Mouse (Mus musculus) hindbrain, embryonic 15.5 days (tissue): ENCODE measurements around the gene Olfr800. TPM values are rescaled to one million over a fixed set of nuclear protein-coding genes. Genes with fewer than 3 reads are reported as not detected.

Source experiments
- polyA plus RNA-seq: library from polyadenylated mRNA; unstranded; fragments of >200 nt; fragmentation: Nextera tagmentation; extraction: Ambion mirVana; gene quantifications from 2 replicates; pipeline ENCODE4 v1.2.1, GENCODE M21; 2015

Gene Olfr800
- polyA plus RNA-seq, 1 experiment from 2014 or later: not detected

Other genes with a start within 250 kb of the Olfr800 start
- not detected in 2 replicates for gene Olfr786, start 230.4 kb upstream of the Olfr800 start, polyA plus RNA-seq
- not detected in 2 replicates for gene Olfr787, start 195.8 kb upstream of the Olfr800 start, polyA plus RNA-seq
- not detected in 2 replicates for gene Olfr788, start 186.7 kb upstream of the Olfr800 start, polyA plus RNA-seq
- not detected in 2 replicates for gene Olfr789, start 172.9 kb upstream of the Olfr800 start, polyA plus RNA-seq
- not detected in 2 replicates for gene Olfr790, start 159.2 kb upstream of the Olfr800 start, polyA plus RNA-seq
- not detected in 2 replicates for gene Olfr791, start 135.9 kb upstream of the Olfr800 start, polyA plus RNA-seq
- gene Olfr792, start 118.5 kb upstream of the Olfr800 start, polyA plus RNA-seq: not detected in 2 replicates
- not detected in 2 replicates for gene Olfr794, start 90.0 kb upstream of the Olfr800 start, polyA plus RNA-seq
- gene Olfr796, start 45.1 kb upstream of the Olfr800 start, polyA plus RNA-seq: not detected in 2 replicates
- not detected in 2 replicates for gene Olfr798, start 29.8 kb upstream of the Olfr800 start, polyA plus RNA-seq
- not detected in 2 replicates for gene Olfr799, start 20.2 kb upstream of the Olfr800 start, polyA plus RNA-seq
- gene Olfr801, start 16.2 kb downstream of the Olfr800 start, polyA plus RNA-seq: not detected in 2 replicates
- 0.04 TPM in 1 of 2 replicates, not detected in the other for gene Olfr802, start 30.5 kb downstream of the Olfr800 start, polyA plus RNA-seq
- gene Olfr803, start 36.6 kb downstream of the Olfr800 start, polyA plus RNA-seq: not detected in 2 replicates
- gene Olfr804, start 45.5 kb downstream of the Olfr800 start, polyA plus RNA-seq: not detected in 2 replicates
- not detected in 2 replicates for gene Olfr805, start 71.7 kb downstream of the Olfr800 start, polyA plus RNA-seq
- not detected in 2 replicates for gene Olfr806, start 84.2 kb downstream of the Olfr800 start, polyA plus RNA-seq
- gene Olfr807, start 100.1 kb downstream of the Olfr800 start, polyA plus RNA-seq: not detected in 2 replicates
- gene Olfr808, start 107.8 kb downstream of the Olfr800 start, polyA plus RNA-seq: not detected in 2 replicates
- gene Olfr809, start 116.9 kb downstream of the Olfr800 start, polyA plus RNA-seq: not detected in 2 replicates
- not detected in 2 replicates for gene Olfr810, start 137.2 kb downstream of the Olfr800 start, polyA plus RNA-seq
- not detected in 2 replicates for gene Olfr811, start 146.7 kb downstream of the Olfr800 start, polyA plus RNA-seq
- not detected in 2 replicates for gene Olfr812, start 188.4 kb downstream of the Olfr800 start, polyA plus RNA-seq
- not detected in 2 replicates for gene Olfr813, start 197.7 kb downstream of the Olfr800 start, polyA plus RNA-seq
- gene Olfr814, start 222.2 kb downstream of the Olfr800 start, polyA plus RNA-seq: not detected in 2 replicates
- gene Olfr815, start 248.2 kb downstream of the Olfr800 start, polyA plus RNA-seq: not detected in 2 replicates